Mouse (Mus musculus) myocyte (in vitro differentiated cells): ENCODE data around the gene Lasp1. TPM values are rescaled to one million over a fixed set of nuclear protein-coding genes. Genes with fewer than 3 reads are reported as not detected.

Experiments used
- H3K27me3 ChIP-seq: one replicate; pipeline ENCODE4 v1.6.1; 2011; ENCODE audit not compliant: control insufficient read depth, insufficient read depth, insufficient read length
- H3K36me3 ChIP-seq: one replicate; pipeline ENCODE4 v1.6.1; 2011; ENCODE audit not compliant: control insufficient read depth, insufficient read depth
- H3K4me2 ChIP-seq: one replicate; pipeline ENCODE4 v1.6.1; 2011; ENCODE audit warnings: low read depth, control low read depth
- H3K4me3 ChIP-seq: one replicate; pipeline ENCODE4 v1.5.1; 2011; ENCODE audit warnings: mild to moderate bottlenecking, control low read depth, moderate library complexity
- H3K79me2 ChIP-seq: one replicate; pipeline ENCODE4 v1.6.1; 2011; ENCODE audit not compliant: control insufficient read depth, insufficient read depth
- H3ac ChIP-seq: one replicate; pipeline ENCODE4 v1.6.1; 2011; ENCODE audit not compliant: control insufficient read depth, insufficient read length
- CEBPB ChIP-seq: IDR thresholded peaks from 2 replicates; pipeline ENCODE4 v1.6.1; 2011; ENCODE audit warnings: mild to moderate bottlenecking, moderate library complexity; ENCODE audit not compliant: poor library complexity, insufficient read depth, severe bottlenecking
- E2F4 ChIP-seq: IDR thresholded peaks from one replicate; pipeline ENCODE4 v1.6.1; 2011; ENCODE audit warnings: mild to moderate bottlenecking, control low read depth, moderate library complexity; ENCODE audit not compliant: insufficient read depth
- MAX ChIP-seq: IDR thresholded peaks from one replicate; pipeline ENCODE4 v1.6.1; 2011; ENCODE audit warnings: low read depth, mild to moderate bottlenecking, control low read depth
- MYOD1 ChIP-seq, 3 experiments: IDR thresholded peaks; one replicate each; pipeline ENCODE4 v1.6.1; 2011; ENCODE audit warnings: control low read depth in 2 of 3, low read depth in 2 of 3, mild to moderate bottlenecking in 2 of 3, moderate library complexity in 1 of 3; ENCODE audit not compliant: insufficient read length in 2 of 3, control insufficient read depth in 1 of 3
- MYOG ChIP-seq, 3 experiments: IDR thresholded peaks; one replicate each; pipeline ENCODE4 v1.6.1; 2011; ENCODE audit warnings: control low read depth in 2 of 3, low read depth in 2 of 3, mild to moderate bottlenecking in 2 of 3; ENCODE audit not compliant: insufficient read length in 2 of 3, control insufficient read depth in 1 of 3, insufficient read depth in 1 of 3
- POLR2A ChIP-seq: IDR thresholded peaks from one replicate; pipeline ENCODE4 v1.6.1; 2011; ENCODE audit warnings: low read depth, mild to moderate bottlenecking, control low read depth, moderate library complexity; ENCODE audit not compliant: insufficient read length
- POLR2AphosphoS2 ChIP-seq: IDR thresholded peaks from one replicate; pipeline ENCODE4 v1.6.1; 2011; ENCODE audit warnings: low read depth, control low read depth; ENCODE audit not compliant: insufficient read length
- REST ChIP-seq: IDR thresholded peaks from one replicate; pipeline ENCODE4 v1.6.1; 2011; ENCODE audit warnings: mild to moderate bottlenecking, control low read depth, moderate library complexity; ENCODE audit not compliant: insufficient read depth, insufficient read length
- SRF ChIP-seq: IDR thresholded peaks from one replicate; pipeline ENCODE4 v1.6.1; 2011; ENCODE audit warnings: low read depth; ENCODE audit not compliant: control insufficient read depth, insufficient read length
- TCF12 ChIP-seq: IDR thresholded peaks from one replicate; pipeline ENCODE4 v1.6.1; 2011; ENCODE audit warnings: mild to moderate bottlenecking, control low read depth; ENCODE audit not compliant: poor library complexity, insufficient read depth, severe bottlenecking
- TCF3 ChIP-seq: IDR thresholded peaks from one replicate; pipeline ENCODE4 v1.6.1; 2011; ENCODE audit warnings: low read depth, control low read depth; ENCODE audit not compliant: insufficient read length
- USF1 ChIP-seq: IDR thresholded peaks from one replicate; pipeline ENCODE4 v1.6.1; 2011; ENCODE audit warnings: low read depth, mild to moderate bottlenecking, control low read depth, moderate library complexity
- polyA plus RNA-seq: library from polyadenylated mRNA; unstranded; fragments of >200 nt; fragmentation: generic; extraction: Trizol; gene quantifications from one replicate; pipeline ENCODE4 v1.2.1, GENCODE M21; 2012; ENCODE audit warnings: missing spikeins

Gene Lasp1
- polyA plus RNA-seq: 82.6 TPM

DNA sequence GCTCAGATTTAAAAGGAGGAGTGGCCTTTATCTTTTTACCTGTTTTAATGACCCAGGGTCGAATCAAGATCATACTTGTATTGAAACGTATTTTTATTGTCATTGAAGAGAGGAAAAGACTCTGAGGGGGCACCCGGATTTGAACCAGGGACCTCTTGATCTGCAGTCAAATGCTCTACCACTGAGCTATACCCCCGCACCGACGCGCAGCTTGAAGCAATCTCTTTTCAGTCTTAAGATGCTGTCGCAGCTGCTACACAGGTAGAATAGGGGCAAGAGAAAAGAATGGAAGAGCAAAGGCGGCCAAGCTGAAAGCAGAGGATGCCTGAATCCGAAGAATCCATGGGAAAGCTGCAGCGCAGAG lies at the start of gene Lasp1:
TSS of gene Lasp1 (plus strand) at position 219 of the 364 bp plus-strand sequence.
- H3K79me2 ChIP-seq: peaks cover 34% of the 10 kb centered on the region
- TF ChIP-seq MYOD1 (IDR thresholded peaks at IDR 0.05; ENCODE audit: control insufficient read depth in 1 of 3, insufficient read length in 2 of 3, low read depth in 2 of 3) (peak in 1 of 3 experiments; percentile 24), USF1 (no peak)
- H3K27me3 ChIP-seq: no peaks in the 10 kb centered on the region
- H3K36me3 ChIP-seq: no peaks in the 10 kb centered on the region
- peak within 1 kb of the TSS; percentile 97 for H3K4me3 ChIP-seq
- peak within 1 kb of the TSS; percentile 80 for H3K4me2 ChIP-seq
- peak within 1 kb of the TSS; percentile 39 for H3ac ChIP-seq

DNA sequence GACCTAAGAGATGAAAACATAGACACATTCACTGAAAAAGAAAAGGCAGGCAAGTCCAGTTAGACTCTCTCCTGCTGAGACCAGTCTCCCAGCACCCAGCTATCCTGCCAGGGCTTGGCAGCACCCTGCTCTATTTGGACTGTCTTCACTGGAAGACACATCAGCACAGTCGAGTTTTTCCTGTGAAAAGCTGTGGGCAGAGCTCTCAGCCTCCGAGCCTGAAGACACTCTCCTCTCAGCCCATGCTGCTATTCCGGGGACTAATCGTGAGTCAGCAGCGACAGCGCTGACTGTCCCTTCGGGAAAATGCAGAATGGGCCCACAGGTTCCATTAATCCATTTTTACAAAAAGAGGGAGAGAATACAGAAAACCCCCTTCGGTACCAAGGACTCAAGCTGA lies 45.5 kb upstream of the Lasp1 start:
- H3K27me3 ChIP-seq: no peaks in the 10 kb centered on the region
- H3K36me3 ChIP-seq: peaks cover 44% of the 10 kb centered on the region
- no peak overlapping the region for H3ac ChIP-seq
- H3K79me2 ChIP-seq: no peaks in the 10 kb centered on the region
- TF ChIP-seq TCF3 (no peak), TCF12 (no peak), USF1 (no peak), MYOD1 (IDR thresholded peaks at IDR 0.05; ENCODE audit: control insufficient read depth in 1 of 3, insufficient read length in 2 of 3, low read depth in 2 of 3) (no peak), CEBPB (no peak), MYOG (IDR thresholded peaks at IDR 0.05; ENCODE audit: control insufficient read depth in 1 of 3, insufficient read depth in 1 of 3, insufficient read length in 2 of 3, low read depth in 2 of 3) (no peak), MAX (no peak), POLR2A (no peak), POLR2AphosphoS2 (no peak), E2F4 (no peak), REST (no peak), SRF (no peak)
- no peak overlapping the region for H3K4me3 ChIP-seq
- no peak overlapping the region for H3K4me2 ChIP-seq

DNA sequence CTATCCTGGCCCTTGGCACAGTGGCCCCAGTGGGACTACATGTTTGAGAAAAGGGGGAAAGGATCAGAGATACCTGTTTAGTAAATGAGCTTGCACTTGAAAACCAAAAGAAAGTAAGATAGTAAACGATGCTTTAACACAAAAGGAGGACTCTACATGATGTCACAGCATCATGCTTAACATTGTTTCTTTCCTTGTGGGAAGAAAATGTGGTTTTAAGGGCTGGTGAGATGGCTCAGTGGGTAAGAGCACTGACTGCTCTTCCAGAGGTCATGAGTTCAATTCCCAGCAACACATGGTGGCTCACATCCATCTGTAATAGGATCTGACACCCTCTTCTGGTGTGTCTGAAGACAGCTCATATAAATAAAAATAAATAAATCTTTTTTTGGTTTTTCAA lies 40.7 kb upstream of the Lasp1 start:
- no peaks in the 10 kb centered on the region for H3K27me3 ChIP-seq
- H3K79me2 ChIP-seq: peaks cover 8% of the 10 kb centered on the region
- no peak overlapping the region for H3K4me3 ChIP-seq
- peaks cover 54% of the 10 kb centered on the region for H3K36me3 ChIP-seq
- TF ChIP-seq TCF3 (no peak), SRF (no peak), TCF12 (no peak), MAX (no peak), REST (no peak), POLR2A (no peak), POLR2AphosphoS2 (no peak), E2F4 (no peak), USF1 (no peak), MYOG (IDR thresholded peaks at IDR 0.05; ENCODE audit: control insufficient read depth in 1 of 3, insufficient read depth in 1 of 3, insufficient read length in 2 of 3, low read depth in 2 of 3) (no peak), CEBPB (no peak), MYOD1 (IDR thresholded peaks at IDR 0.05; ENCODE audit: control insufficient read depth in 1 of 3, insufficient read length in 2 of 3, low read depth in 2 of 3) (no peak)
- H3K4me2 ChIP-seq: no peak overlapping the region
- no peak overlapping the region for H3ac ChIP-seq

DNA sequence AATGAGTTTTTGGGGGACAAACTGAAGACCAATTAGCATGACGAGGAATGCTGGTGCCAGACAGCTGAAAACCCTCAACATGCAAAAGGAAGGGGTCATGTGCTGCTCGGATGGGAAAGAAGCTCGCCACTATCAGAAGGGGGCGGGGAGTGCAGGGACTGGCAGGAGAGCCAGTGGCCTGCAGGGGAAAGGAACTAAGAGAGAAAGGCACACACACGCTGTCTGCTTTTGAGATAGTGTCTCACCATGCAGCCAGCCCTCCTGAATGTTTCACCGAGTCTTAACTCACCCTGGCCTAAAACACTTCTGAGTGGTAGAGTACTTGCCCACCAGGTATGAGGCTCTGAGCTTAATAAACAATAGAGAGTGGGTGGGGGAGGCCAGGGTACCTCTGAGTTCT lies 39.9 kb upstream of the Lasp1 start:
- peaks cover 17% of the 10 kb centered on the region for H3K79me2 ChIP-seq
- TF ChIP-seq MYOD1 (IDR thresholded peaks at IDR 0.05; ENCODE audit: control insufficient read depth in 1 of 3, insufficient read length in 2 of 3, low read depth in 2 of 3): no peak
- no peak for TF ChIP-seq USF1
- no peak for TF ChIP-seq TCF3
- no peak for TF ChIP-seq POLR2A
- no peak for TF ChIP-seq CEBPB
- TF ChIP-seq REST: no peak
- TF ChIP-seq TCF12: no peak
- TF ChIP-seq SRF: no peak
- peaks cover 47% of the 10 kb centered on the region for H3K36me3 ChIP-seq
- no peak overlapping the region for H3K4me3 ChIP-seq
- H3K27me3 ChIP-seq: no peaks in the 10 kb centered on the region
- H3ac ChIP-seq: no peak overlapping the region
- H3K4me2 ChIP-seq: no peak overlapping the region

- Histone ChIP-seq H3K4me3 (no peak overlapping the region), H3K4me2 (no peak overlapping the region), H3K79me2 (peaks cover 40% of the 10 kb centered on the region), H3K36me3 (peaks cover 35% of the 10 kb centered on the region), H3ac (no peak overlapping the region), H3K27me3 (no peaks in the 10 kb centered on the region)
- TF ChIP-seq USF1 (no peak), E2F4 (no peak), POLR2A (no peak), REST (no peak), POLR2AphosphoS2 (no peak), CEBPB (no peak), SRF (no peak), MYOD1 (IDR thresholded peaks at IDR 0.05; ENCODE audit: control insufficient read depth in 1 of 3, insufficient read length in 2 of 3, low read depth in 2 of 3) (no peak), MYOG (IDR thresholded peaks at IDR 0.05; ENCODE audit: control insufficient read depth in 1 of 3, insufficient read depth in 1 of 3, insufficient read length in 2 of 3, low read depth in 2 of 3) (no peak)
Measured at GRCm38 (mm10) chr11:97761638-97762037, 37.2 kb upstream of the Lasp1 start.
